In genomic region chr11:20662811-20663210, GRCm38 (mm10) we compare ENCODE assay signal across 23 mouse cellular contexts.
DNase-seq lines count a peak whose midpoint lies in the region; ATAC-seq lines count a peak whose summit lies in the region.
"Had no signal": no experiment of that assay in that cellular context is flagged by ENCODE, and none has a peak within 500 bp of the region (broad histone marks: within the 10 kb centered on the region; RNA-seq: fewer than 3 reads in every experiment).

No protein-coding gene starts in this region.

- peaks cover 30% of the 10 kb centered on the region for H3K4me1 ChIP-seq in forebrain, embryonic 12.5 days
- peaks cover 11% of the 10 kb centered on the region; the same call in 1 of the 2 replicates for H3K4me1 ChIP-seq in forebrain, embryonic 11.5 days (replicated peaks; ENCODE audit: control insufficient read depth, insufficient read depth, low read length)
- peaks cover 20% of the 10 kb centered on the region for H3K4me1 ChIP-seq in lung, embryonic 16.5 days (replicated peaks; ENCODE audit: control insufficient read depth, insufficient read depth, low read length)
- H3K4me1 ChIP-seq: limb, embryonic 12.5 days had no signal

- no peaks in the 10 kb centered on the region for H3K9me3 ChIP-seq in forebrain, embryonic 12.5 days
- H3K9me3 ChIP-seq in forebrain, embryonic 11.5 days (ENCODE audit: control insufficient read depth, low read length): no peaks in the 10 kb centered on the region
- no peaks in the 10 kb centered on the region for H3K9me3 ChIP-seq in lung, embryonic 16.5 days (ENCODE audit: control insufficient read depth, low read length)
- H3K9me3 ChIP-seq: embryonic facial prominence, embryonic 13.5 days; hindbrain, embryonic 15.5 days; limb, embryonic 12.5 days had no signal

- no peak overlapping the region for H3K4me2 ChIP-seq in forebrain, embryonic 12.5 days
- no peak overlapping the region for H3K4me2 ChIP-seq in forebrain, embryonic 11.5 days (ENCODE audit: low read depth, low read length, severe bottlenecking)
- H3K4me2 ChIP-seq in lung, embryonic 16.5 days (ENCODE audit: low read depth, low read length): no peak overlapping the region
- H3K4me2 ChIP-seq: embryonic facial prominence, embryonic 13.5 days; hindbrain, embryonic 15.5 days; limb, embryonic 12.5 days; liver, embryonic 11.5 days had no signal

- no peak for ATAC-seq in forebrain, embryonic 12.5 days (ENCODE audit: low FRiP score)
- no peak for ATAC-seq in forebrain, embryonic 11.5 days (replicated peaks; ENCODE audit: low FRiP score)
- peak; percentile 10; the same call in 1 of the 2 replicates for ATAC-seq in lung, embryonic 16.5 days (ENCODE audit: low read depth)
- no peak for ATAC-seq in frontal cortex, adult (ENCODE audit: low TSS enrichment)
- ATAC-seq: CD4-positive, CD25-positive, alpha-beta regulatory T cell, adult 4 months; intestine, postnatal 0 days; liver, postnatal 0 days had no signal

- 44% methylated on average over 7 of the region's 7 CpGs for WGBS in forebrain, embryonic 12.5 days
- 44% methylated on average over 7 of the region's 7 CpGs for WGBS in forebrain, embryonic 11.5 days
- 46% methylated on average over 7 of the region's 7 CpGs for WGBS in lung, embryonic 16.5 days

- H3K27me3 ChIP-seq in forebrain, embryonic 12.5 days: 0 out of 2 replicates have a peak, but pooled peaks cover 2% of the 10 kb centered on the region
- H3K27me3 ChIP-seq in forebrain, embryonic 11.5 days (ENCODE audit: control insufficient read depth, insufficient read depth, low read length): no peaks in the 10 kb centered on the region
- H3K27me3 ChIP-seq in lung, embryonic 16.5 days (ENCODE audit: control insufficient read depth, insufficient read depth, low read depth, low read length): no peaks in the 10 kb centered on the region
- H3K27me3 ChIP-seq: embryonic facial prominence, embryonic 13.5 days; hindbrain, embryonic 15.5 days; limb, embryonic 12.5 days had no signal

- no peak overlapping the region for H3K4me3 ChIP-seq in forebrain, embryonic 12.5 days (replicated peaks)
- H3K4me3 ChIP-seq in forebrain, embryonic 11.5 days (ENCODE audit: low read depth, low read length): no peak overlapping the region
- H3K4me3 ChIP-seq in lung, embryonic 16.5 days (ENCODE audit: low read length): no peak overlapping the region
- H3K4me3 ChIP-seq: embryonic facial prominence, embryonic 13.5 days; gastrocnemius, adult 2 months; hindbrain, embryonic 15.5 days; layer of hippocampus, adult 2 months; limb, embryonic 12.5 days had no signal

- no peak overlapping the region for H3K9ac ChIP-seq in forebrain, embryonic 12.5 days
- H3K9ac ChIP-seq in forebrain, embryonic 11.5 days (ENCODE audit: low read length): no peak overlapping the region
- H3K9ac ChIP-seq in lung, embryonic 16.5 days (ENCODE audit: low read length): no peak overlapping the region
- H3K9ac ChIP-seq: embryonic facial prominence, embryonic 13.5 days; hindbrain, embryonic 15.5 days; limb, embryonic 12.5 days; liver, postnatal 0 days had no signal

- no peaks in the 10 kb centered on the region for H3K36me3 ChIP-seq in forebrain, embryonic 12.5 days (replicated peaks)
- no peaks in the 10 kb centered on the region for H3K36me3 ChIP-seq in forebrain, embryonic 11.5 days (ENCODE audit: control insufficient read depth, insufficient read depth, low read length)
- no peaks in the 10 kb centered on the region for H3K36me3 ChIP-seq in lung, embryonic 16.5 days (ENCODE audit: control insufficient read depth, insufficient read depth, low read length)
- H3K36me3 ChIP-seq: embryonic facial prominence, embryonic 13.5 days; hindbrain, embryonic 15.5 days; limb, embryonic 12.5 days had no signal

- H3K27ac ChIP-seq in forebrain, embryonic 12.5 days: peak overlapping the region; percentile 86; the same call in 1 of the 2 replicates
- H3K27ac ChIP-seq in forebrain, embryonic 11.5 days (ENCODE audit: low read depth, low read length): no peak overlapping the region
- H3K27ac ChIP-seq in lung, embryonic 16.5 days (ENCODE audit: low read length): no peak overlapping the region
- H3K27ac ChIP-seq: embryonic facial prominence, embryonic 13.5 days; gastrocnemius, adult 2 months; hindbrain, embryonic 15.5 days; layer of hippocampus, adult 2 months; limb, embryonic 12.5 days had no signal

- DNase-seq in forebrain, embryonic 11.5 days (ENCODE audit: low spot score): no peak
- no peak for DNase-seq in lung, postnatal 25 days (ENCODE audit: low spot score)
- peak; percentile 19 for DNase-seq in urinary bladder, postnatal 14 days (ENCODE audit: low spot score)
- DNase-seq in urinary bladder, postnatal 10 days (ENCODE audit: low spot score): no peak
- DNase-seq in natural killer cell, adult 2 months (ENCODE audit: low spot score in 2 of 2): no peak
- DNase-seq: adrenal gland, adult 2 months; cerebellum, adult 11 months; cerebellum, adult 9-11 months; gastrocnemius, adult 2 months; kidney, postnatal 25 days; liver, postnatal 0 days; right cerebral cortex, postnatal 14 days; thymus, postnatal 14 days had no signal
